Mouse (Mus musculus) hindbrain, embryonic 16.5 days (tissue): ENCODE results near the gene Cmtm5. TPM values are rescaled to one million over a fixed set of nuclear protein-coding genes. Genes with fewer than 3 reads are reported as not detected.

Experiments
- ATAC-seq: fragments of 200-750 bp; cut with Nextera tagmentation; 2 replicates; pipeline ENCODE4 v1.8.0; 2017; ENCODE audit warnings: moderate TSS enrichment, moderate library complexity
- H3K27ac ChIP-seq: fragments of 300-500 bp; sonication (generic); 2 replicates; pipeline ENCODE4 v1.5.1; 2014; ENCODE audit warnings: low read depth, mild to moderate bottlenecking, control low read depth, low read length, moderate library complexity
- H3K27me3 ChIP-seq: fragments of 300-500 bp; sonication (generic); replicated peaks from 2 replicates; pipeline ENCODE4 v1.6.1; 2014; ENCODE audit warnings: low read length; ENCODE audit not compliant: control insufficient read depth, insufficient read depth
- H3K36me3 ChIP-seq: fragments of 300-500 bp; sonication (generic); 2 replicates; pipeline ENCODE4 v1.6.1; 2014; ENCODE audit warnings: mild to moderate bottlenecking, low read length, moderate library complexity, mixed read lengths; ENCODE audit not compliant: control insufficient read depth, insufficient read depth
- H3K4me1 ChIP-seq: fragments of 300-500 bp; sonication (generic); 2 replicates; pipeline ENCODE4 v1.6.1; 2014; ENCODE audit warnings: low read depth, low read length; ENCODE audit not compliant: control insufficient read depth, insufficient read depth
- H3K4me2 ChIP-seq: fragments of 300-500 bp; sonication (generic); 2 replicates; pipeline ENCODE4 v1.6.1; 2014; ENCODE audit warnings: mild to moderate bottlenecking, low read length, control low read depth, moderate library complexity
- H3K4me3 ChIP-seq: fragments of 300-500 bp; sonication (generic); 2 replicates; pipeline ENCODE4 v1.5.1; 2014; ENCODE audit warnings: mild to moderate bottlenecking, low read length, control low read depth, moderate library complexity
- H3K9ac ChIP-seq: fragments of 300-500 bp; sonication (generic); 2 replicates; pipeline ENCODE4 v1.6.1; 2014; ENCODE audit warnings: low read depth, mild to moderate bottlenecking, control low read depth, low read length, moderate library complexity
- H3K9me3 ChIP-seq: fragments of 300-500 bp; sonication (generic); 2 replicates; pipeline ENCODE4 v1.6.1; 2014; ENCODE audit warnings: mild to moderate bottlenecking, low read length, moderate library complexity; ENCODE audit not compliant: control insufficient read depth
- WGBS: fragments of 180-500 bp; shearing (Covaris S2); extraction: QIAGEN DNeasy Blood & Tissue Kit; methylation state at CpG from one replicate; pipeline ENCODE4 v1.1.7; 2014; 5-methylcytosine and 5-hydroxymethylcytosine counted together
- polyA plus RNA-seq: library from polyadenylated mRNA; unstranded; fragments of >200 nt; fragmentation: Nextera tagmentation; extraction: Ambion mirVana; gene quantifications from 2 replicates; pipeline ENCODE4 v1.2.1, GENCODE M21; 2015

Cmtm5 gene
- polyA plus RNA-seq: 17.0 and 28.5 TPM in 2 replicates

- WGBS: 24% methylated on average over 8 of the region's 8 CpGs
- H3K9ac ChIP-seq: peak within 1 kb of the TSS; percentile 8; the same call in 1 of the 2 replicates
- H3K4me2 ChIP-seq: peak within 1 kb of the TSS; percentile 2; the same call in 1 of the 2 replicates
These were observed at the start of gene Cmtm5 for GRCm38 (mm10) chr14:54935904-54936830. Gene Cmtm5 (plus strand): TSS chr14:54936261.

GRCm38 (mm10) chr14:54892200-54892599 lies 43.9 kb upstream of the Cmtm5 start, which contains the start of gene Pabpn1:
Gene Pabpn1 (plus strand): TSS chr14:54892500.
- Histone ChIP-seq H3K27me3 (no peaks in the 10 kb centered on the region), H3K4me1 (peaks cover 11% of the 10 kb centered on the region), H3K4me2 (peak within 1 kb of the TSS; percentile 59), H3K9me3 (no peaks in the 10 kb centered on the region), H3K4me3 (peak within 1 kb of the TSS; percentile 51), H3K36me3 (peaks cover 10% of the 10 kb centered on the region), H3K27ac (peak within 1 kb of the TSS; percentile 90), H3K9ac (peak within 1 kb of the TSS; percentile 59; the same call in 1 of the 2 replicates)
- no peak for ATAC-seq
- 97% methylated on average over 3 of the region's 3 CpGs for whole genome bisulfite sequencing

More at GRCm38 (mm10) chr14:54935904-54936830, at the start of gene Cmtm5:
- Histone ChIP-seq H3K27ac (peak within 1 kb of the TSS; percentile 63), H3K27me3 (no peaks in the 10 kb centered on the region; the same call in 1 of the 2 replicates), H3K9me3 (no peaks in the 10 kb centered on the region), H3K4me3 (no peak within 1 kb of the TSS), H3K36me3 (no peaks in the 10 kb centered on the region), H3K4me1 (peaks cover 5% of the 10 kb centered on the region)
- peak; percentile 90 for ATAC-seq

- WGBS: 1% methylated on average over 38 of the region's 38 CpGs
- Histone ChIP-seq H3K4me2 (peak overlapping the region; percentile 59), H3K4me3 (peak overlapping the region; percentile 93), H3K9ac (peak overlapping the region; percentile 100), H3K27ac (peak overlapping the region; percentile 99), H3K4me1 (peaks cover 11% of the 10 kb centered on the region), H3K9me3 (no peaks in the 10 kb centered on the region), H3K27me3 (no peaks in the 10 kb centered on the region), H3K36me3 (peaks cover 15% of the 10 kb centered on the region)
- peak; percentile 99 for ATAC-seq
These were observed 42.3 kb upstream of the Cmtm5 start for GRCm38 (mm10) chr14:54893651-54894181.

- WGBS: under 1% methylated on average over 40 of the region's 54 CpGs
- peak; percentile 26 for ATAC-seq
These were observed 41.5 kb upstream of the Cmtm5 start for GRCm38 (mm10) chr14:54894296-54895151.

GRCm38 (mm10) chr14:54897445-54897844 lies 38.6 kb upstream of the Cmtm5 start:
- peaks cover 19% of the 10 kb centered on the region for H3K36me3 ChIP-seq
- no peak for ATAC-seq
- no peak overlapping the region for H3K9ac ChIP-seq
- H3K27me3 ChIP-seq: no peaks in the 10 kb centered on the region
- H3K4me2 ChIP-seq: no peak overlapping the region
- H3K4me1 ChIP-seq: peaks cover 11% of the 10 kb centered on the region
- no peaks in the 10 kb centered on the region for H3K9me3 ChIP-seq
- no peak overlapping the region for H3K4me3 ChIP-seq
- H3K27ac ChIP-seq: no peak overlapping the region
- WGBS: 72% methylated on average over 2 of the region's 2 CpGs

More at GRCm38 (mm10) chr14:54894296-54895151, 41.5 kb upstream of the Cmtm5 start:
- Histone ChIP-seq H3K4me3 (peak overlapping the region; percentile 93), H3K27ac (peak overlapping the region; percentile 99), H3K9me3 (no peaks in the 10 kb centered on the region), H3K36me3 (peaks cover 19% of the 10 kb centered on the region), H3K4me2 (peak overlapping the region; percentile 79), H3K4me1 (peaks cover 11% of the 10 kb centered on the region), H3K9ac (peak overlapping the region; percentile 100), H3K27me3 (no peaks in the 10 kb centered on the region)

- Histone ChIP-seq H3K9ac (no peak overlapping the region), H3K4me3 (no peak overlapping the region), H3K4me1 (peaks cover 8% of the 10 kb centered on the region), H3K36me3 (peaks cover 22% of the 10 kb centered on the region), H3K27ac (no peak overlapping the region), H3K4me2 (no peak overlapping the region), H3K9me3 (no peaks in the 10 kb centered on the region), H3K27me3 (no peaks in the 10 kb centered on the region)
- WGBS: 0% methylated on average over 3 of the region's 3 CpGs
- ATAC-seq: peak; percentile 67
These were observed 35.7 kb upstream of the Cmtm5 start for GRCm38 (mm10) chr14:54900383-54900782.

- Histone ChIP-seq H3K9me3 (no peaks in the 10 kb centered on the region), H3K27ac (no peak overlapping the region), H3K4me3 (no peak overlapping the region), H3K36me3 (peaks cover 31% of the 10 kb centered on the region), H3K27me3 (no peaks in the 10 kb centered on the region), H3K9ac (no peak overlapping the region), H3K4me1 (no peaks in the 10 kb centered on the region; the same call in 1 of the 2 replicates), H3K4me2 (no peak overlapping the region)
- 93% methylated on average over 4 of the region's 4 CpGs for WGBS
- ATAC-seq: no peak
These were observed 32.4 kb upstream of the Cmtm5 start for GRCm38 (mm10) chr14:54903641-54904040.

- H3K4me3 ChIP-seq: no peak overlapping the region
- peaks cover 41% of the 10 kb centered on the region for H3K36me3 ChIP-seq
- peaks cover 25% of the 10 kb centered on the region for H3K4me1 ChIP-seq
- no peak overlapping the region for H3K27ac ChIP-seq
- H3K9ac ChIP-seq: no peak overlapping the region
- no peaks in the 10 kb centered on the region for H3K9me3 ChIP-seq
- no peak for ATAC-seq
- H3K4me2 ChIP-seq: no peak overlapping the region
- no peaks in the 10 kb centered on the region for H3K27me3 ChIP-seq
- 92% methylated on average over 7 of the region's 7 CpGs for WGBS
These were observed 27.4 kb upstream of the Cmtm5 start for GRCm38 (mm10) chr14:54908682-54909081.
